ENCODE assay signal across 22 mouse cellular contexts in genomic region chr6:41377578-41377977, GRCm38 (mm10). TPM values are rescaled to one million over a fixed set of nuclear protein-coding genes. Genes with fewer than 3 reads are reported as not detected.
"Had no signal": no experiment of that assay in that cellular context is flagged by ENCODE, and none has a peak within 500 bp of the region (broad histone marks: within the 10 kb centered on the region; RNA-seq: fewer than 3 reads in every experiment).

TSS of gene Prss3 (minus strand) at chr6:41377678.

RNA-seq across cellular contexts. Expression of gene Prss3, which starts in this region (rescaled TPM):
- polyA plus RNA-seq: heart, adult 2 months; heart, embryonic 10.5 days; heart, embryonic 11.5 days; heart, embryonic 12.5 days; heart, embryonic 13.5 days; heart, embryonic 14.5 days; heart, embryonic 15.5 days; heart, embryonic 16.5 days; heart, postnatal 0 days; hindbrain, embryonic 10.5 days; hindbrain, embryonic 12.5 days; hindbrain, embryonic 13.5 days; hindbrain, embryonic 14.5 days; hindbrain, embryonic 15.5 days; hindbrain, embryonic 16.5 days; hindbrain, postnatal 0 days; inflammation-experienced regulatory T-cells, adult 6 months; kidney, adult 2 months; kidney, embryonic 14.5 days; kidney, embryonic 16.5 days; kidney, postnatal 0 days; large intestine, adult 2 months had no signal
